Mouse (Mus musculus): Measurements from ENCODE around the gene Fam114a2. TPM values are rescaled to one million over a fixed set of nuclear protein-coding genes. Genes with fewer than 3 reads are reported as not detected.

Fam114a2 gene
- total and polyA plus RNA-seq, 3 experiments = 22.7 to 66.5 (median 62.1) TPM

GRCm38 (mm10) chr11:57519304-57519703 is 887 bp upstream of the Fam114a2 start:
- DNase-seq = no peak

- no peak for DNase-seq
Measured at GRCm38 (mm10) chr11:57518751-57519148, 333 bp upstream of the Fam114a2 start.

GRCm38 (mm10) chr11:57516946-57517441 is 1.4 kb downstream of the Fam114a2 start:
- DNase-seq = peak; percentile 29

GRCm38 (mm10) chr11:57515218-57515617 is 3.2 kb downstream of the Fam114a2 start:
- DNase-seq = no peak

- DNase-seq = no peak
Measured at GRCm38 (mm10) chr11:57506899-57507298, 11.5 kb downstream of the Fam114a2 start.

- no peak for DNase-seq
Measured at GRCm38 (mm10) chr11:57503155-57503554, 15.3 kb downstream of the Fam114a2 start.

- DNase-seq = no peak
Measured at GRCm38 (mm10) chr11:57498215-57498614, 20.2 kb downstream of the Fam114a2 start.

GRCm38 (mm10) chr11:57497701-57498100 is 20.7 kb downstream of the Fam114a2 start:
- DNase-seq = no peak

GRCm38 (mm10) chr11:57496462-57497039 is 21.9 kb downstream of the Fam114a2 start:
- DNase-seq = peak; percentile 36

- DNase-seq = no peak
Measured at GRCm38 (mm10) chr11:57488436-57488835, 30.0 kb downstream of the Fam114a2 start.

- DNase-seq = no peak
Measured at GRCm38 (mm10) chr11:57478077-57478476, 40.3 kb downstream of the Fam114a2 start.

- DNase-seq = peak; percentile 25
Measured at GRCm38 (mm10) chr11:57475119-57475518, 43.3 kb downstream of the Fam114a2 start.

GRCm38 (mm10) chr11:57474296-57474941 is 44.0 kb downstream of the Fam114a2 start:
- DNase-seq = no peak

GRCm38 (mm10) chr11:57470979-57471378 is 47.4 kb downstream of the Fam114a2 start:
- no peak for DNase-seq

- no peak for DNase-seq
Measured at GRCm38 (mm10) chr11:57470056-57470455, 48.4 kb downstream of the Fam114a2 start.

GRCm38 (mm10) chr11:57468706-57469105 is 49.7 kb downstream of the Fam114a2 start:
- DNase-seq = no peak

GRCm38 (mm10) chr11:57467159-57468110 is 51.0 kb downstream of the Fam114a2 start:
- peak; percentile 59 for DNase-seq

- no peak for DNase-seq
Measured at GRCm38 (mm10) chr11:57465844-57466243, 52.6 kb downstream of the Fam114a2 start.

- DNase-seq = peak; percentile 59
Measured at GRCm38 (mm10) chr11:57465025-57465424, 53.4 kb downstream of the Fam114a2 start.

GRCm38 (mm10) chr11:57459759-57460158 is 58.7 kb downstream of the Fam114a2 start:
- DNase-seq = peak; percentile 34

GRCm38 (mm10) chr11:57454421-57454820 is 64.0 kb downstream of the Fam114a2 start:
- DNase-seq = no peak

GRCm38 (mm10) chr11:57445237-57445962 is 73.0 kb downstream of the Fam114a2 start:
- no peak for DNase-seq
